Mouse (Mus musculus) CD4-positive, CD25-positive, alpha-beta regulatory T cell, adult 4 months (primary cell): Measurements from ENCODE around the gene Aoc3. TPM values are rescaled to one million over a fixed set of nuclear protein-coding genes. Genes with fewer than 3 reads are reported as not detected.
"Not testable (repeated sequence)": the region's sequence is repeated elsewhere in the genome, so short reads cannot be mapped to it uniquely, and the experiment has no call there.

Experiments
- ATAC-seq: one replicate; pipeline ENCODE4 v1.8.0; 2017
- polyA plus RNA-seq, 2 experiments: library from polyadenylated mRNA; unstranded; fragments of 100-300 nt; shearing (Covaris generic); gene quantifications; one replicate each; pipeline ENCODE4 v1.2.1; 2017

Aoc3 gene
- polyA plus RNA-seq, 2 experiments from 2014 or later, result not detected

GRCm38 (mm10) chr11:101378196-101378595, 47.8 kb downstream of the Aoc3 start:
- not testable (repeated sequence) for ATAC-seq

DNA sequence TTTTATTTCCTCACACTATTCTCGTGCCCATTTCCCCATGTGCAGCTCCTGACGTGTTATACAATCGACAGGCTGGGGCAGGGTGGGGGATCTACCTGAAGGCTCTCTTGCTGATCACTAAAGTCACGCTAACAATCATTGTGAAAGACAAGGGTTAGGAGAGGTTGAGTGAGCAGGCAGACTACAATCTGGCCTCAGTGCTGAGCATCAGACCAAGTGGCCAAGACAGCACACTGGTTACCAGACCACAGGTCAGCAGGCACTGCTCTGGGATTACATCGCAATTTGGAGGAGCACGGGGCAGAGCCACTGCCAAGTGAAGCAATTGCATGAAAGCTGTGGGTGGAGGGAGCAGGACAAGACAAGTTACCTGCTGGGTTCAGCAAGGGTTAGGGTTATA, 48.5 kb downstream of the Aoc3 start:
- no peak for ATAC-seq

DNA sequence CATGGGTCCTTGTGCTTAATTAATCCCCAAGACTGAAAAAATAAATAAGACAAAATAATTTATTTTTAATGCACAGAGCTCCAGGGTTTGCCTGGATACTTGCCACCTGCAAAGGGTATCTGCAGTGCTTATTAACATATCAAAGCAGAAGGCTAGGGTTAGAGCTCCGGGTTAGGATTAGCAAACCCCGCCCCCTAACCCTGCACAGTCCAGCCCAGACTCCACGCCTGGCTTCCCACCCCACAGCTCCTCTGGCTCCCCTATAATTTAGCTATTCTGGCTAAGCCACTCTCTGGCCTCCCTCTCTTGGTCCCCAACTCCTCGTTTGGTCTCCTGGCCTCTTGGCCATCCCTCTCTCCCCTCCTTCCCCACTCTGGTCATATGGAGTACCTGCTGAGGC, 51.4 kb downstream of the Aoc3 start:
- ATAC-seq, result no peak

Other genes starting within 250 kb of the Aoc3 start
- 10 to 100 TPM; 17.4 to 27.7 TPM for gene Coasy, start 248.0 kb upstream of the Aoc3 start, polyA plus RNA-seq
- 10 to 100 TPM; 60.2 to 68.1 TPM for gene Mlx, start 243.3 kb upstream of the Aoc3 start, polyA plus RNA-seq
- 1 to 10 TPM; 8.4 to 9.8 TPM for gene Psmc3ip, start 235.2 kb upstream of the Aoc3 start, polyA plus RNA-seq
- gene Retreg3, start 210.7 kb upstream of the Aoc3 start, polyA plus RNA-seq, result 10 to 100 TPM; 16.1 to 27.9 TPM
- 10 to 100 TPM; 24.9 to 34.0 TPM for gene Tubg1, start 210.7 kb upstream of the Aoc3 start, polyA plus RNA-seq
- gene Tubg2, start 174.7 kb upstream of the Aoc3 start, polyA plus RNA-seq, result 1 to 10 TPM; 1.4 to 3.5 TPM
- under 1 TPM in 1 of 2 experiments, not detected in 1; 0.17 TPM for gene Cntnap1, start 160.1 kb upstream of the Aoc3 start, polyA plus RNA-seq
- not detected for gene Plekhh3, start 159.3 kb upstream of the Aoc3 start, polyA plus RNA-seq
- 1 to 10 TPM in 1 of 2 experiments, under 1 TPM in 1; 0.36 to 2.0 TPM for gene Ccr10, start 155.2 kb upstream of the Aoc3 start, polyA plus RNA-seq
- 10 to 100 TPM; 57.3 to 85.6 TPM for gene Ezh1, start 104.1 kb upstream of the Aoc3 start, polyA plus RNA-seq
- gene Ramp2, start 84.6 kb upstream of the Aoc3 start, polyA plus RNA-seq, result not detected
- 100 to 1,000 TPM; 132 to 144 TPM for gene Vps25, start 76.9 kb upstream of the Aoc3 start, polyA plus RNA-seq
- gene Wnk4, start 70.0 kb upstream of the Aoc3 start, polyA plus RNA-seq, result 1 to 10 TPM in 1 of 2 experiments, under 1 TPM in 1; 0.91 to 1.4 TPM
- under 1 TPM in 1 of 2 experiments, not detected in 1; 0.97 TPM for gene Cntd1, start 51.6 kb upstream of the Aoc3 start, polyA plus RNA-seq
- gene Coa3, start 51.5 kb upstream of the Aoc3 start, polyA plus RNA-seq, result 100 to 1,000 TPM; 132 to 135 TPM
- 10 to 100 TPM; 68.1 to 99.6 TPM for gene Becn1, start 28.3 kb upstream of the Aoc3 start, polyA plus RNA-seq
- 10 to 100 TPM; 29.8 to 30.0 TPM for gene Psme3, start 14.4 kb upstream of the Aoc3 start, polyA plus RNA-seq
- gene Aoc2, start 5.5 kb upstream of the Aoc3 start, polyA plus RNA-seq, result 1 to 10 TPM; 2.3 to 3.0 TPM
- not detected for gene G6pc, start 37.0 kb downstream of the Aoc3 start, polyA plus RNA-seq
- gene Aarsd1, start 87.0 kb downstream of the Aoc3 start, polyA plus RNA-seq, result 10 to 100 TPM; 36.2 to 41.6 TPM
- gene Gm27029, start 94.2 kb downstream of the Aoc3 start, polyA plus RNA-seq, result 1 to 10 TPM; 1.3 to 1.8 TPM
- gene Rundc1, start 94.5 kb downstream of the Aoc3 start, polyA plus RNA-seq, result 1 to 10 TPM; 8.0 to 8.5 TPM
- gene Ptges3l, start 94.7 kb downstream of the Aoc3 start, polyA plus RNA-seq, result 1 to 10 TPM; 1.7 to 2.1 TPM
- 100 to 1,000 TPM; 407 to 740 TPM for gene Rpl27, start 111.7 kb downstream of the Aoc3 start, polyA plus RNA-seq
- gene Ifi35, start 117.8 kb downstream of the Aoc3 start, polyA plus RNA-seq, result 100 to 1,000 TPM; 174 to 204 TPM
- under 1 TPM in 1 of 2 experiments, not detected in 1; 0.23 TPM for gene Rnd2, start 134.4 kb downstream of the Aoc3 start, polyA plus RNA-seq
- 1 to 10 TPM; 1.1 to 1.5 TPM for gene Vat1, start 135.6 kb downstream of the Aoc3 start, polyA plus RNA-seq
- 1 to 10 TPM; 3.5 to 4.1 TPM for gene Brca1, start 221.3 kb downstream of the Aoc3 start, polyA plus RNA-seq
- gene Nbr1, start 221.5 kb downstream of the Aoc3 start, polyA plus RNA-seq, result 10 to 100 TPM; 70.0 to 88.4 TPM